Mouse (Mus musculus) limb, embryonic 15.5 days (tissue): ENCODE data around the gene Shoc2. TPM values are rescaled to one million over a fixed set of nuclear protein-coding genes. Genes with fewer than 3 reads are reported as not detected.
A peak's percentile ranks its signal among the peaks of the same experiment; 100 is the strongest.
"Not testable (repeated sequence)": the region's sequence is repeated elsewhere in the genome, so short reads cannot be mapped to it uniquely, and the experiment has no call there.

ENCODE experiments used
- ATAC-seq: fragments of 200-750 bp; cut with Nextera tagmentation; 2 replicates; pipeline ENCODE4 v1.8.0; 2017; ENCODE audit warnings: low read depth, moderate TSS enrichment; ENCODE audit not compliant: insufficient number of reproducible peaks, low FRiP score, low TSS enrichment
- H3K27ac ChIP-seq: fragments of 300-500 bp; sonication (generic); 2 replicates; pipeline ENCODE4 v1.5.1; 2015; ENCODE audit warnings: moderate library complexity, mild to moderate bottlenecking, inconsistent platforms
- H3K27me3 ChIP-seq: fragments of 300-500 bp; sonication (generic); 2 replicates; pipeline ENCODE4 v1.6.1; 2015; ENCODE audit warnings: inconsistent platforms
- H3K36me3 ChIP-seq: fragments of 300-500 bp; sonication (generic); 2 replicates; pipeline ENCODE4 v1.6.1; 2015; ENCODE audit warnings: inconsistent platforms
- H3K4me1 ChIP-seq: fragments of 300-500 bp; sonication (generic); 2 replicates; pipeline ENCODE4 v1.6.1; 2015; ENCODE audit warnings: inconsistent platforms
- H3K4me2 ChIP-seq: fragments of 300-500 bp; sonication (generic); 2 replicates; pipeline ENCODE4 v1.6.1; 2015; ENCODE audit warnings: mild to moderate bottlenecking, inconsistent platforms
- H3K4me3 ChIP-seq: fragments of 300-500 bp; sonication (generic); 2 replicates; pipeline ENCODE4 v1.5.1; 2015; ENCODE audit warnings: mild to moderate bottlenecking, inconsistent platforms
- H3K9ac ChIP-seq: fragments of 300-500 bp; sonication (generic); 2 replicates; pipeline ENCODE4 v1.6.1; 2015; ENCODE audit warnings: inconsistent platforms
- H3K9me3 ChIP-seq: fragments of 300-500 bp; sonication (generic); 2 replicates; pipeline ENCODE4 v1.6.1; 2016; ENCODE audit warnings: inconsistent platforms
- WGBS: fragments of 180-500 bp; shearing (Covaris S2); methylation state at CpG from one replicate; pipeline ENCODE4 v1.1.7; 2015; 5-methylcytosine and 5-hydroxymethylcytosine counted together
- polyA plus RNA-seq: library from polyadenylated mRNA; unstranded; fragments of >200 nt; fragmentation: Nextera tagmentation; extraction: Ambion mirVana; gene quantifications from 2 replicates; pipeline ENCODE4 v1.2.1, GENCODE M21; 2015

The Shoc2 gene
- polyA plus RNA-seq, 1 experiment from 2014 or later = 48.9 TPM

DNA sequence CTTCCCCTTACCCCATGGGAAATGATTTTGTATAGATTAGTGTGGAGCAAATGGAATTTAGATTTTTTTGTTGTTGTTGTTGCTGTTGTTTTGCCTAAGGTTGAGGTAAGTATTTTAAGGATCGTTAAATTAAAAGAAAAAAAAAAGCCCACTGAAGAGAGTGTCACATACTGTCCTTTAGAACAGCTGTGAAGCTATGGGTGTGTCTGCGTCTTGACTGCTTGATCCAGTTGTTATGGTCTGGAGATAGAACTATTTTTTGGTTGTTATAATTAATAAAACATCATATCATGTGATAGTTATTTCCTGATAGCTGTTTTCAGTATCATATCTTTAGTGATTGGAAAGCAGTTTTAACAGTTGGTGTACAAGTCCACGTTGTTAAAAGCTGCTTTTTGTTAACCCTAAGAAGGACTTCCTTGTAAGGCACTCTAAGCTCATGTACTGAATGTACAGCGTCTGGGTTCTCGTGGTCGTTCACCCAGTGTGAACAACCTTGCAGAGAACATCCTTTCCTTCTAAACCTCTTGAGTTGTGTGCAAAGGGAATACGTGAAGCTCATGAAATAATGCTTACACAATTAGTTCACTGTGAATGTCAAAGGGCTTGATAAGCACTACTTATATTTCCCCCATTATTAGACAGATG, 39.1 kb upstream of the Shoc2 start:
- Histone ChIP-seq H3K4me1 (peaks cover 38% of the 10 kb centered on the region), H3K9ac (no peak overlapping the region), H3K4me2 (peak overlapping the region; percentile 50), H3K27ac (no peak overlapping the region), H3K27me3 (no peaks in the 10 kb centered on the region), H3K36me3 (peaks cover 14% of the 10 kb centered on the region), H3K4me3 (peak overlapping the region; percentile 77), H3K9me3 (no peaks in the 10 kb centered on the region)
- 52% methylated on average over 7 of the region's 7 CpGs for WGBS
- no peak for ATAC-seq

DNA sequence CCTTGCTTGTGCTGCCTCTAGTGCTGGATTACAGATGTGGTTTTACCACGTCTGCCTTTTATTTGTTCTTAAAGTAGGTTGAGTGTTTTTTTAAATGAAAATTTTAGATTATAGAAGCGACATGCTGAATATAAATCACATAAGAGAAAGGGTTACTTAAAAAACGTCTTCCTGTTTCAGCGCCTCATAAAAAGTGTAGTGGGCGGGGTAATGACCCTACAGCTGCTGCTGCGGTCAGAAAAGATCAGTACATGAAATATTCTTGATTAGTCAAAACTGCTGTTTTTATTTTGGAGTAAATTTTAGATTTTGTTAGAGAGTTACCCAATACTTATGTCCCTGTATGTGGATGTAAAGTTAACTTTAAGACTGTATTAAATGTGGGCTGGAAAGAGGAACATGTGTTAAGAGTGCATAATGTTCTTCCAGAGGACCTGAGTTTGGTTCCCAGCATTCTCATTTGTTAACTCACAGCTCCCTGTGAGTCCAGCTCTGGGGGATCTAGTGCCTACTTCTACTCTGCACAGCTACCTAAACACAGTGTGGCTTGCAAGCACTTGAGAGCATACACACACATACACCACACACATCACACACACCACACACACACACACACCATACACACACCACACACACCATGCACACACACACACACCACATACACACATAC, 37.9 kb upstream of the Shoc2 start:
- Histone ChIP-seq H3K4me2 (peak overlapping the region; percentile 50), H3K9ac (no peak overlapping the region), H3K36me3 (peaks cover 17% of the 10 kb centered on the region), H3K9me3 (no peaks in the 10 kb centered on the region), H3K4me3 (no peak overlapping the region), H3K27me3 (no peaks in the 10 kb centered on the region), H3K27ac (no peak overlapping the region), H3K4me1 (peaks cover 28% of the 10 kb centered on the region)
- WGBS = 11% methylated on average over 6 of the region's 6 CpGs
- no peak for ATAC-seq

DNA sequence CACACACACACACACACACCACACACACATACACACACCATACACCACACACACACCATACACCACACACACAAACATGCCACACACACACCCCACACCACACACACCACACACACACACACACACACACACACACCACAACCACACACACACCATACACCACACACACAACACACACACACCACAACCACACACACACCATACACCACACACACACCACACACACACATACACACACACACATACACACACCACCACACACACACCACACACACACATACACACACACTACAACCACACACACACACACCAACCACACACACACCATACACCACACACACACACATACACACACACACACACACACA, 37.4 kb upstream of the Shoc2 start:
- not testable (repeated sequence) for H3K9ac ChIP-seq, H3K9me3 ChIP-seq, ATAC-seq, H3K4me2 ChIP-seq, H3K27ac ChIP-seq, H3K4me3 ChIP-seq, H3K27me3 ChIP-seq
- Histone ChIP-seq H3K4me1 (peaks cover 23% of the 10 kb centered on the region), H3K36me3 (peaks cover 20% of the 10 kb centered on the region)

DNA sequence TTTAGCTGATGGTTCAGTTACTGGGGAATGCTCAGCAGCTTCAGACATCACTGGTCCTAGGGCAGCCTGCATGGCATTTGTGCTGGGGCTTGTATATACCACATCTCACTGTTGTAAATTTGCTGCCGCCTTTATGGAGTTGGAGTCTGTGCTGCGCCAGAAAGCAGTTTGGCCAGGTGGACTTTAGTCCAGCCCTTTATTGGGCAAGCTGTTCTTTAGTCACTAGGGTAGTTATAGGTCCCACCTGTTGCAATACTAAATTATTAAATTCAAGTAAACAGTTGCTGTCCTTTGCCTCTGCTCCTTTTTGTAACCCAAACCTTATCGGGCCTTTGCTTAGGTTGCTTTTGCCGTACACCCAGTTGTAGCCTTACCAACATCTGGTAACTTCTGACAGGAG, 29.2 kb upstream of the Shoc2 start:
- Histone ChIP-seq H3K9me3 (no peaks in the 10 kb centered on the region), H3K4me2 (no peak overlapping the region), H3K36me3 (peaks cover 75% of the 10 kb centered on the region), H3K27ac (no peak overlapping the region), H3K9ac (no peak overlapping the region), H3K27me3 (no peaks in the 10 kb centered on the region), H3K4me3 (no peak overlapping the region), H3K4me1 (no peaks in the 10 kb centered on the region)
- no peak for ATAC-seq
- WGBS = 76% methylated on average over 4 of the region's 4 CpGs

DNA sequence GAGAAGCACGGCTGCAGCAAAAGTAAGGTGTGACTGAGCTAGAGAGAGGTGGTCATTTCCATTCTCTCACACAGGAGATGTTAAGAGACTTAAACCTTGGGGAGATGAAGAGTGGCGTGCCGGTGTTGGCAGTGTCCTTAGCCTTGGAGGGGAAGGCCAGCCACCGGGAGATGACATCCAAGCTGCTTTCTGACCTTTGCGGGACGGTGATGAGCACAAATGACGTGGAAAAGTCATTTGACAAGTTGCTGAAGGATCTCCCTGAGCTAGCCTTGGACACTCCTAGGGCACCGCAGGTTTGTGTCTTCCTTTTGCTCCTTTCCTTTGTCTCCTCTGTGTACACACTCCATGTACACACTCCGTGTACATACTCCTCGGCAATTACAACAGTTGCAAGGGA, 24.6 kb upstream of the Shoc2 start:
- no peak overlapping the region for H3K4me2 ChIP-seq
- no peak overlapping the region for H3K4me3 ChIP-seq
- no peaks in the 10 kb centered on the region for H3K4me1 ChIP-seq
- no peaks in the 10 kb centered on the region for H3K9me3 ChIP-seq
- no peaks in the 10 kb centered on the region for H3K27me3 ChIP-seq
- peaks cover 80% of the 10 kb centered on the region for H3K36me3 ChIP-seq
- no peak overlapping the region for H3K9ac ChIP-seq
- H3K27ac ChIP-seq = no peak overlapping the region
- 93% methylated on average over 10 of the region's 10 CpGs for WGBS
- no peak for ATAC-seq

DNA sequence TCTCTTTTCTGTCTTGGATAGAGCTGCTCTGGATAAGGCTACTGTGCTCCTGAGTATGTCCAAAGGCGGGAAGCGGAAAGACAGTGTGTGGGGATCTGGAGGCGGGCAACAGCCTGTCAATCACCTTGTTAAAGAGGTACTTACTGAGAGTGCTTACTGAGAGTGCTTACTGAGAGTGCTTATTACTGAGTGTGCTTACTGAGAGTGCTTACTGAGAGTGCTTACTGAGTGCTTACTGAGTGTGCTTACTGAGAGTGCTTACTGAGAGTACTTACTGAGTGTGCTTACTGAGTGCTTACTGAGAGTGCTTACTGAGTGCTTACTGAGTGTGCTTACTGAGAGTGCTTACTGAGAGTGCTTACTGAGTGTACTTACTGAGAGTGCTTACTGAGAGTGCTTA, 22.1 kb upstream of the Shoc2 start:
- peaks cover 72% of the 10 kb centered on the region for H3K36me3 ChIP-seq
- not testable (repeated sequence) for H3K9ac ChIP-seq, H3K4me1 ChIP-seq, ATAC-seq, H3K9me3 ChIP-seq, H3K27ac ChIP-seq, H3K4me2 ChIP-seq, H3K4me3 ChIP-seq, H3K27me3 ChIP-seq
- WGBS = 96% methylated on average over 3 of the region's 3 CpGs

DNA sequence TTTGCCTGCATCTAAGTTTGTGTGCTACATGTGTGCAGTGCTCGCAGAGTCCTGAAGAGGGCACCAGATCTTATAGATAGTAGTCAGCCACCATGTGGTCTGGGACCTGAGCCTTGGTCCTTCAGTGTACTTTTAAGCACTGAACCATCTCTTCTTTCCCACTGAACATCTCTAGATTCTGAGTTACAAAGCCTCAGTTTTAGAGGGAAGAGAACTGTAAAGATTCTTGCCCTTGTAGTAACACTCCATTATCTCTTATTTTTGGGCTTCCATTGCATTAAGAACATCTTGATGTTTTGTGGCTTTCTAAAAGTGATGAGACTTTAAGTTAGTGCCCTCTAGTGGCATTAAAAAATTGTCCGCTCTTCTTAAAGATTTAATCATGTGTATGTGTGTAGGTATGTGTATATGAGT, 18.8 kb upstream of the Shoc2 start:
- no peak overlapping the region for H3K4me3 ChIP-seq
- H3K9ac ChIP-seq = no peak overlapping the region
- H3K4me2 ChIP-seq = no peak overlapping the region
- H3K27me3 ChIP-seq = no peaks in the 10 kb centered on the region
- WGBS = 75% methylated on average over 2 of the region's 2 CpGs
- ATAC-seq = no peak
- H3K27ac ChIP-seq = no peak overlapping the region
- no peaks in the 10 kb centered on the region for H3K9me3 ChIP-seq
- peaks cover 57% of the 10 kb centered on the region for H3K36me3 ChIP-seq
- H3K4me1 ChIP-seq = no peaks in the 10 kb centered on the region

DNA sequence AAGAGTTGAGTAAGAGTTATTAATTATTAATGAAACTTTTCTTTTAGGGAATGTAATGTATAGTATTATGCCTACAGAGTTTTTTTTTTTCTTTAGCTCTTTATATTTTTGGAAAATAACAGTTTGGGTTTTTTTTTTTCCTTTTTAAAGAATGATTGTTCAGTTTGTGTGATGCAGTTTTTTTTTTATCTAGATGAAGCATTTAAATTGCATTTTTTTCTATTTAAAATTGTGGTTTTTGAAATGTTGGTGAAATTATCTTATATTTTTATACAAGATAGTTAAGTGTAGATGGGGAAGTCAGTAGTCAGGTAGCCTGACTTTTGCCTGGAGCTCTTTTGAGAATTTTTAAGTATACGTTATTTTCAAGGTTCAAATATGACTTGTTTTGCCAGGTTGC, 17.4 kb upstream of the Shoc2 start:
- no peak for ATAC-seq
- H3K9ac ChIP-seq = no peak overlapping the region
- no peak overlapping the region for H3K4me3 ChIP-seq
- no peaks in the 10 kb centered on the region for H3K4me1 ChIP-seq
- no peak overlapping the region for H3K4me2 ChIP-seq
- H3K9me3 ChIP-seq = no peaks in the 10 kb centered on the region
- no peak overlapping the region for H3K27ac ChIP-seq
- 88% methylated on average over 1 of the region's 1 CpGs for WGBS
- peaks cover 61% of the 10 kb centered on the region for H3K36me3 ChIP-seq
- no peaks in the 10 kb centered on the region for H3K27me3 ChIP-seq

DNA sequence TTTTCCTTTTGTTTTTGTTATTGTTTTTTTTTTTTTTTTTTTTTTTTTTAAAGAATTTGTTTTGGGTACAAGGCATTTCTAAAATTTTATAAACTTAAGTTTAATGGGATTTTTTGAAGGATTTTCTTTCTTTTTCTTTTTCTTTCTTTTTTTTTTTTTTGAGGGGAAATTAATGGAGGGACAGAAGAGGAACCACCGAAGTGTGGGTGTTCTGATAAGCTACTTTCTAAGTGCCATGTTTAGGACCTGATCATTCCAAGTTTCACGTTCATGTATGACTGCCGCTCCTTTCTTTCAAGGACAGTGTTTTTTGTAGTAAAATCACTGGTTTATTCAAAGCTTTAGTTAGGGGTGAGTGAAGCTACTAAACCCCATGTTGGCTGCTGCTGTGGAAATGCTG, 14.9 kb upstream of the Shoc2 start:
- Histone ChIP-seq H3K4me1 (no peaks in the 10 kb centered on the region), H3K9me3 (no peaks in the 10 kb centered on the region), H3K27ac (no peak overlapping the region), H3K36me3 (peaks cover 47% of the 10 kb centered on the region), H3K27me3 (no peaks in the 10 kb centered on the region), H3K4me2 (no peak overlapping the region), H3K4me3 (no peak overlapping the region), H3K9ac (no peak overlapping the region)
- WGBS = 94% methylated on average over 3 of the region's 3 CpGs
- ATAC-seq = no peak

DNA sequence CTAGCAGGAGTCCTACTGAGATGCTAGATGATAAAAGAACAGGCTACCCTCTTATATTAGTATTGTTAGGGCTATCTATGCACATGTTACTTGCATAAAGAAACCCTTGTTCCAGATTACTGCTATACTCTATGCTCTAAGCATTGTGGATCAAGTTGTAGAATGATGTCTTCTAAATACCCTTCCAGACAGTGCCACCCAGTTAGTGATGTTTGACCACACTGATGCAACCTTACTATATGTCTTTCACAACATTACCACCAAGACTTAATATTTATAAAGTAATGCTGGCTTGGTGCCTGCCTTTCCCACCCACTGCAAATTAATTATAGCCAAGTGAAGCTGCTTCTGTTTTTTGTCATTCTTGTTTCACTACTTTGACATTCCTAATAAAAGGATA, 11.1 kb upstream of the Shoc2 start:
- no peaks in the 10 kb centered on the region for H3K9me3 ChIP-seq
- no peak overlapping the region for H3K4me3 ChIP-seq
- H3K36me3 ChIP-seq = peaks cover 29% of the 10 kb centered on the region
- H3K27me3 ChIP-seq = no peaks in the 10 kb centered on the region
- ATAC-seq = no peak
- H3K4me2 ChIP-seq = no peak overlapping the region
- H3K9ac ChIP-seq = no peak overlapping the region
- H3K27ac ChIP-seq = no peak overlapping the region
- no peaks in the 10 kb centered on the region for H3K4me1 ChIP-seq

DNA sequence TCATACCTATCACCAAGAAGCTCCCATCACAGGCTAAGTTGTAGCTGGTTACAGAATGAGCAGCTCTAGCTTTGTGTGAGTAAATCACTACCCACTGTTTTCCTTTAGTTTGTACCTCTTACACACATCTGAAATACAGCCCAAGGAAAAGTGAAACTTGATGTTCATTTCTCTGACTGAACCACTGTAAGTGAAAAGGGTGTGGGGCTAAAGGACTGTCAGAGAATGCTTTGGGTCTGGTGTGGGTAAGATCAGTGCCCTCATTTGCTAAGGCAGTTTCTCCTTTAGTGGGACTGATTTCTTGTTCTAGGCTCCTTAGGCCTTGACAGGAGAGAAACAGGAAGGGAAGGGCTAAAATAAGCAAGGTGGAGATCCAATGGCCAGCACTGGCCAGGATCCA, 10.1 kb upstream of the Shoc2 start:
- Histone ChIP-seq H3K9ac (no peak overlapping the region), H3K9me3 (no peaks in the 10 kb centered on the region), H3K27me3 (no peaks in the 10 kb centered on the region), H3K36me3 (peaks cover 29% of the 10 kb centered on the region), H3K27ac (no peak overlapping the region), H3K4me1 (no peaks in the 10 kb centered on the region), H3K4me2 (no peak overlapping the region), H3K4me3 (no peak overlapping the region)
- no peak for ATAC-seq

DNA sequence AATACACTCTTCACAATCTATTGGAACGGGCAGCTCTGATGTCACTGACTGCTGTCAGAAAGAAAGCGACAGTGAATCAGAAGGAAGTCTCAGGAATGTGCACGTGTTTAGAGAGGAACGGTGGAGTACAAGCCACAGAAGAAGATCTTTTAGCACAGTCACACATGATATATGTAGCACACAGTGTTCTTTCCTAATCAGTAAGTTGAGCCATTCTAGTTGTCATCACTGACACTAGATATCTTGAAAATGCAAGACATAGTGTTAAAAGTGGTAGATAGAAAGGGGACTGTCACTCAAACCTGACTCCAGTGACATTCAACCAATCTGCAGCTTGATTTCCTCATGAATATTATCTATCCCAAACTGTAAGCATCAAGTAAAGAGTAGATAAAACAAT, 4.6 kb upstream of the Shoc2 start:
- H3K9ac ChIP-seq = no peak overlapping the region
- no peak for ATAC-seq
- peaks cover 9% of the 10 kb centered on the region for H3K36me3 ChIP-seq
- H3K27ac ChIP-seq = no peak overlapping the region
- peaks cover 7% of the 10 kb centered on the region for H3K4me1 ChIP-seq
- no peaks in the 10 kb centered on the region for H3K9me3 ChIP-seq
- H3K4me3 ChIP-seq = no peak overlapping the region
- H3K4me2 ChIP-seq = no peak overlapping the region
- WGBS = 79% methylated on average over 4 of the region's 4 CpGs
- no peaks in the 10 kb centered on the region for H3K27me3 ChIP-seq

DNA sequence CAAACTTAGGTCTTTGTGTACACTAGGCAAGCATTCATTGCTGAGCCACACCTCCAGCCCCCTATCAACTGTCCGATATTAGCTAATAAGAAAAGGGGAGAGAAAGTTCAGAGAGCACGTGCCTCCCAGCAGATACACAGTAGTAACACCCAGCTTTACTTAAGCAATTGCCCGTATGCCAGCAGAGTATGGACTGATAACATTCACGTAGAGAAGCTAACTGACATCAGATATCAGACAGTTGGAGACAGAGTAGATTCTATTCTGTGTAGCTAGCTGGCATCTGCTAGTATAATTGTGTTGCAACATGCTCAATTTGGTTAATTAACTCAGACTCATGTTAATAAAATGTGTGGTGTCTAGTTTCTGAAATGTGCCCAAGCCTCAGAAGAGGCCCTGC, 3.0 kb upstream of the Shoc2 start:
- Histone ChIP-seq H3K4me2 (no peak overlapping the region), H3K27ac (no peak overlapping the region), H3K4me1 (peaks cover 10% of the 10 kb centered on the region), H3K27me3 (no peaks in the 10 kb centered on the region), H3K9me3 (no peaks in the 10 kb centered on the region), H3K36me3 (peaks cover 9% of the 10 kb centered on the region), H3K9ac (no peak overlapping the region), H3K4me3 (no peak overlapping the region)
- ATAC-seq = no peak
- WGBS = 87% methylated on average over 4 of the region's 4 CpGs
